Mouse (Mus musculus) forebrain, embryonic 14.5 days (tissue): Measurements from ENCODE around the gene Ppa2. TPM values are rescaled to one million over a fixed set of nuclear protein-coding genes. Genes with fewer than 3 reads are reported as not detected.

ENCODE experiments used
- polyA plus RNA-seq: library from polyadenylated mRNA; unstranded; fragments of >200 nt; fragmentation: Nextera tagmentation; extraction: Ambion mirVana; gene quantifications from 2 replicates; pipeline ENCODE4 v1.2.1, GENCODE M21; 2014

Gene Ppa2
- polyA plus RNA-seq, 1 experiment from 2014 or later, result 79.9 TPM

Other genes starting within 250 kb of the Ppa2 start
- 21.0 TPM in 2 replicates for gene Ints12, start 218.3 kb upstream of the Ppa2 start, polyA plus RNA-seq
- 4.9 and 5.2 TPM in 2 replicates for gene Gstcd, start 218.1 kb upstream of the Ppa2 start, polyA plus RNA-seq
- gene Arhgef38, start 75.2 kb upstream of the Ppa2 start, polyA plus RNA-seq, result 0.04 TPM in 2 replicates
- 13.1 and 17.0 TPM in 2 replicates for gene Tet2, start 235.0 kb downstream of the Ppa2 start, polyA plus RNA-seq